Mouse (Mus musculus) CD4-positive, CD25-positive, alpha-beta regulatory T cell, adult 2 months (primary cell): ENCODE data around the gene 1500009C09Rik.

Experiments
- DNase-seq: peaks from one replicate; pipeline ENCODE4 v3.0.0-alpha.2; 2012; ENCODE audit warnings: low read depth, low spot score

1500009C09Rik gene

DNA sequence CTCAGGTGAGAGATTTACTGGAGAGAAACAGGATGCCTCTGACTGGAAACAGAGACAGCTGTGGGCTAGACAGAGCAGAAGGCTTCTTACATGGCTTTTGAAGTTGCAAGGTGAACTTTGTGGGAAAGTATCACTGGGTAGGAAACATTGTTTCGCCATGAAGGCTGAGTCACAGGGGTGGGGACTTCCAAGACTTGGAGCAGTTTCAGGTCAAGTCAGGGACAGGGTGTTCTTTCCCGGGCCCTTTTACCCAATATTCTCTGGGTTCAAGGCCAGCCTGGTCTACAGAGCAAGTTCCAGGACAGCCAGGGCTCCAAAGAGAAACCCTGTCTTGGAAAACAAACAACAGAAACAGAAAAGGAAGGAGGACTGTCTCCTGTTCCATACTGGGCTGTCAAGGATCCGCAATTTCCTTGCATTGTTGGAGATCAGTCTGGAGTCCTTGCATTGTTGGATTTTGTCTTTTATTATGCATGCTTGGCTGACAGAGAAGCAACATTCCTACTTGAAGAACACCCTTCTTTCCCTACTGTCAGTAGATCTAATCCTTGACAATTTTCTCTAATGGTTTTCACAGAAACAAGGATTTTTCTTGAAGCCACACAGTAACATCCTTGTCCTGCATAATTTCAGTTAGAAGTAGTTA is 4.9 kb upstream of the 1500009C09Rik start:
- DNase-seq: no peak

DNA sequence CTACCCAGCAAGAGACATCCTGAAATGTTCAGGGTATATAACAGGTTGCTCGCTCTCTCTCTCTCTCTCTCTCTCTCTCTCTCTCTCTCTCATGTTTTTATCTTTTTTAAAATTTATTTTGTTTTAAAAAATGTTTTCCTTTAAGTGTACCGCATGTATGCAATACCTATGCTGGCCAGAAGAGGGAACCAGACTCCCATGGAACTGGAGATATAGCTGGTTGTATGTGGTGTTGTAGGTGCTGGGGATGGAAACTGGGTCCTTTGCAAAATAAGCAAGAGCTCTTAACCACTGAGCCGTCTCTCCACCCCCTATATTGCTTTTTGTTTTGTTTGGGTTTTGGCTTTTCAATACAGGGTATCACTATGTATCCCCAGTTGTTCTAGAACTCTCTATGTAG is 618 bp upstream of the 1500009C09Rik start:
- peak; percentile 43 for DNase-seq

DNA sequence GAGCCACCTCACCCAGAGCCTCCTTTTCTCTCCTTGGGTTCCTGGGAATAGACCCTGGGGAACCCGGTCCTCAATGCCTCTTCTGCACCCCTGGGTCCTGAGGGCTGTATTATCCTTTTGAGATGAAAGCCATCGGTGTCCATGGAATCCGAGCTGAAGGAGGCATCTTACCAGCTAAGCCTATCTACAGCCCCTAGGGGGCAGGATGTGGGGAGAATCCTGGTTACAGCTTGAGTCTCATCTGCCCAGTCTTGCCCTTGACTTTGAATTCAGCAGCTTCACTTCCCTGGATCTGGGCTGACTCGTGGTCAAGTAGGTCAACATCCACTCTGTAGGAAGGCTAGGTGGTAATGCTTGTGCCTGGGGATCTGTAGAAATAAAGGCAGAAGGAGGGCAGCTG is 3.1 kb downstream of the 1500009C09Rik start:
- DNase-seq: no peak

DNA sequence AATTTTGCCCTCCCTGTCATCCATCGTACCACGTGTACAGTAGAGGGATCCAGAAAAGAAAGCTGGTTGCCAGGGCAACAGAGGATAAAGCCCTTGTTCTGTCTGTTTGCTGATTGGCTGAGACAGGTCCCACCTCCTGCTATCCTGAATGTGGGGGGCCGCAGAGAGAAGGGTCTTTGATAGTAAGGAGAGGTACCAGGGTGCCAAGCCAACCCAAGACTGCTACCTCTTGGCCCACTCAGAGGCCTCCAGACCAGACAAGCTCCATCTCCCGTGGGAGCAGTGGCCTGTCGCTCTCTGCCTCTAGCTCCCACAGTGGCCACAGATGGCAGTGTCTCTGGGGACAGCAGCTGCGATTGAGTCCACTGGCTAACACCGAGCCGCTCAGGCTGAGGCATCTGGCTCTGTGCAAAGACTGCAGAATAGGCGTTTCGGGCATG is 3.8 kb downstream of the 1500009C09Rik start:
- DNase-seq: no peak

DNA sequence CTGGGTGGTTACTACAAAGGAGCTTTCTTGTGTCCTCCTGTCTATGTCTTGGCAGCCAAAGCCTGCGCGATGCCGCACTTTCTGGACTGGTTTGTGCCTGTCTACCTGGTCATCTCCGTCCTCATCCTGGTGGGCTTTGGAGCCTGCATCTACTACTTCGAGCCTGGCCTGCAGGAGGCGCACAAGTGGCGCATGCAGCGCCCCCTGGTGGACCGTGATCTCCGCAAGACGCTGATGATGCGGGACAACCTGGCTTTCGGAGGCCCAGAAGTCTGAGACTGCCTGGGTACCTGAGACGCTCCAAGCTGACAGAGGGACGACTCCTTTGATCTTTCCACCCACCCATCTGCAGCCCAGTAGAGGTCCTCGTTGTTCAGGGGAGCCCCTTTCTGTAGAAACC is 7.3 kb downstream of the 1500009C09Rik start:
- DNase-seq: peak; percentile 85

DNA sequence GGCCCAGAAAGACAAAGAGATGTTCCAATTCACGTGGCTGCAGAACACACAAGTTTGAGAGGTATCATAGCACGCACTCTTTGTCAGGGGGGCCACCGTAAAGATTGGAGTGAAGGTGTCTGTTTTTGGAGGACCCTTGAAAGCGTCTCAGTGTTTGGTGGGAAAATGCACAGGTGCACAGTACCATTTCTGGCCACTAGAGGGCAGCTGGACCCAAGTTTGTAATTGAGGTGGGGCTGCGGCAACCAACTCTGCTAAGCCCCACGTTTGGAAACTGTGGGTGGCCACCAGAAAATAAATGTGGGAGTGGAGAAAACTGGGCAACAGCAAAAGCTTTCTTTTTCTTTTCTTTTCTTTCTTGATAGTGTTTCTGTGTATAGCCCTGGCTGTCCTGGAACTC is 14.2 kb downstream of the 1500009C09Rik start:
- peak; percentile 81 for DNase-seq

DNA sequence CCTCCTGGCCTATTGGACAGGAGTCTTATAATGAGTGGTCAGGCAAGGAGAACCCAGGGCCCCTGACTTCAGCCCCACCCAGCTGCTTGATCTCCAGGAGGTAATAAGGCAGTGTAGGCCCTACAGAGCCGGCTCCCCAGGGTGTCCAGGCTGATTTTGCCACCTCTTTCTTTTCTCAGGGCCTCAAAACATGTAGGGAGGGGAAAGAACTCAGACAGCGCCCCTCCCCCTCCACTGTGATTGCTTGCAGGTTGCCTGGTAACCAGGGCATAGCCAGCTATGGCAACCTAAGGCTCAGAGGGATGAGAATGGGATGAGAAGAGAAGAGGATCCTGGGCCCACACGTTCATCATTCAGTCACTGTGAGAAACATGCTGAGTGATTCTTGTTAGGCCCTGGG is 16.0 kb downstream of the 1500009C09Rik start:
- DNase-seq: no peak

DNA sequence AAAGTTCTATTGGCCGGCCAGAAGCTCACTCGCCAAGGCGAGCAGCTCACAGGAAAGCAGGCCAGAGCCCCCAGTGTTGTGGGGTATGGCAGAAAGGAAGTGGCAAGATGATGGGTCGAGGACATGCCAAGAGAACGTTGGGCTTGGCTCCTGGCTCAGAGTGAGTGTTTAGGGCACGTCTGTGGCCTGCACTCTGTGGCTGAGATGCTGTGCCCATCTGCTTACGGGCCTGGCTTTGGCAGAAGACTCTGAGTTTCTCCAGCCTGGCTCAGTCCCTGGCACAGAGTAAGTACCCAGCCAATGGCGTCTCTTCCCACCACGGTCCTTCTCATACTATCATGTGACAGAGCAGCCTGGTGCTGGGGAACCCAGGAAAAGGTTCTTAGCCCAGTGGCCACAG is 16.6 kb downstream of the 1500009C09Rik start:
- no peak for DNase-seq

DNA sequence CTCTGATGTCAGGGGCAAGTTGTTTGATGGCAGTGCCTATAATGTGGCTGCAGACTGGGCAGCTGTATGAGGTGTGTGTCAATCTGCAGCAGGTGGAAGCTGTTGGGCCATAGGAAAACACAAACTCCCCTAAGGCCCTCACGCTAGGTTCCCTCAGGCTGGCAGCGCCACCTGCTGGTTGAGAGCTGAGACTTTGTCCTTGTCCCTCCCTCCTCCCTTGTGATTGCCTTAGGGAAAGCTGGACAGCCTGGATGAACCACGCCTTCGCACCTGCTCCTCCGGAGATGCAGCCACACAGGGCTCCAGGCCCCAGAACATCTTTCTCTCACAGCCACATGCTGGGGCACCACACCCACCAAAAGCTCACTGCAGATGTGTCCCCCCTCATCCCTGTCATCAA is 19.0 kb downstream of the 1500009C09Rik start:
- DNase-seq: peak; percentile 76

DNA sequence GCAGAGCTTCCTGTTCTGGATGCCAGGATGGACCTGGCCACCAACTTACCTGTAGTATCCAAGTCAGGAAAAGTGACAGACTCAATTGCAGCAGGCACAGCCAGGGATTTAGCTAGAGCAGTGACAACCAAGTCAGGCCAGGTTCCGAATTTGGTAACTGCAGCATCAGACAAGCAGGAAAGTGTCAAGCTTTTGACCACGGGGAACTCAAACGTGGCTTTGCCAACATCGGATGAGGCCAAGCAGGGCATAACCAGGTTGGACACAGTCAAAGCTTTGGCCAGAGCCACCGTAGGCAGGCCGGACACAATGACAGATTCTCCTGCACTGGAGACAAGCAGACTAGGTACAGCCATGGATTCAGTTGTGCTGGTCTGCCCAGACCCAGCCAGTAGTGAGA is 20.1 kb downstream of the 1500009C09Rik start:
- no peak for DNase-seq

DNA sequence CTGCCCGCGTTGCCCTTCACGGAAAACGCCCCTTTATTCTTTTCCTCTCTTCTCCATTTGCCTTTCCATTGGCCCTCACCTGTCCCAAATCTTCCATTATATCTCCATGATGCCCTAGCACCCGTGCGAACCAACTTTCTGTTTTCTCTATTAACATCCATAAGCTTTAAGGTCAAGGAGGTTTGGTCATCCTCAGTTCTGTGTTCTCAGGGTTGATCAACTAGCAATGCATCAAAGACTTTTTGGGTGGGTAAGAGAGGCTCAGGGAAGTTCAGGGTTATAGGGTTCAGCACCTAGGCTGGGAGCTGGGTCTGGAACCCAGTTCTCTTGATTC is 22.4 kb downstream of the 1500009C09Rik start, which contains the start of gene Sept3:
Gene Sept3, plus strand, starts transcription at position 301 of the 334 bp plus-strand sequence.
- no peak for DNase-seq

DNA sequence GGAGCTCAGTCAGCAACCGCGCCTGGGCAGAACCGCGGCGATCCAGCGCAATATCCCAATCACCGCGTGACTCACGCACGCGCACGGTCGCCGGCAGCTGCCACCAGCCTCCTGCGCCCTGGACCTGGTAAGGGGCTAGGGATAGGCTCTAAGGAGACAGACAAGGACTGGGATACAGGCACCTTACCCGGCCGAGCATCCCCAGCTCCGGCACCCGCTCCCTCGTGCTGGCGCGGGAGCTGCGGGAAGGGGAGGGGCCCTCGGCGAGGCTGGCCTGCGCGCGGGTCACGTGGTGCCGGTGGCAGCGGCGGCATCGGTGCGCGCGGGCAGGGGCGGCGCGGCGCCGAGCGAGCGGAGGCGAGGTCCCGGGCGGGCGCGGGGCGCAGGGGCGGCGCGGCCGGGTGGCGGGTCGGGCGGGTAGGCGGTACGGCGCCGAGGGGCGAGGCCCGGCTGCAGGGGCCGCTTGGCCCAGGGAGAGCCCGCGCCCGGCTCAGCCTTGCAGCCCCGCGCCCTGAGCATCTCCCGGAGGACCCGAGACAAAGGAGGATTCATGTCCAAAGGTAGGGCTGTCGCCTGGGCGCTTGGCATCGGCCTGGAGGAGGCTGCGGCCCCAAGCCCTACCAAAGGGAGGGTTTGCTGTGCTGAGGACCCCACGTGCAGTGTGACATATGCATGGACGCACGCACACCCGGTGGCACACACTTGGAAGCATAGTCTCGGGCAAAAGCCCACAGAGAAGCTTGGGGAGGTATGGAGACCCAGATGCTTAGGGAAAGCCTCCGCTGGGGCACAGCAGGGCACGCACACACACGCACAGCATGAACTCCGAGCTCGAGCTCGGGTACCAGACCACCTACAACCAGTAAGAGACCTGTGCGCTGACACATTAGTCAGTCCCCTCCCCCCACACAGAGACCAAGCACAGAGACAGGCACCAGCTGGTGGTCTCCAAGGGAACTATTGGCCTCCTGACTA is 23.0 kb downstream of the 1500009C09Rik start:
- DNase-seq: peak; percentile 40

DNA sequence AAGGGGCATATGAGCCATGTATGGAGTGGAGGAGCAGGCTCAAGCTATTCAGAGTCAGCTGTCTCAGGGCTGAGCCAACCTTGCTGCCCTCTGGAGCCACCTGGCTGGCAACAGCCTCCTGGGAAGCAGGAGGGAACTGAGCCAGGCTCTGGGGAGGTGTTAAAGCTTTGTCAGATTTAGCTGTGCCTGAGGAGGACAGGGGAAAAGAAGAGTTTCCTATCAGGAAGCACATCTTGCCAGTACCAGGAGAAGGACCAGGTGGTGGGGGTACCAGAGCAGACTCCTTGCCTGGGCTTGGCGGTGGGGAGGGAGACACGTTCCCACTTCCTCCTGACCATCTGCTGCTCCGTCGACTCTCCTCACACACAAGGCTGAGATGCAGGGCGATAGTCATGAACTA is 25.4 kb downstream of the 1500009C09Rik start:
- no peak for DNase-seq

DNA sequence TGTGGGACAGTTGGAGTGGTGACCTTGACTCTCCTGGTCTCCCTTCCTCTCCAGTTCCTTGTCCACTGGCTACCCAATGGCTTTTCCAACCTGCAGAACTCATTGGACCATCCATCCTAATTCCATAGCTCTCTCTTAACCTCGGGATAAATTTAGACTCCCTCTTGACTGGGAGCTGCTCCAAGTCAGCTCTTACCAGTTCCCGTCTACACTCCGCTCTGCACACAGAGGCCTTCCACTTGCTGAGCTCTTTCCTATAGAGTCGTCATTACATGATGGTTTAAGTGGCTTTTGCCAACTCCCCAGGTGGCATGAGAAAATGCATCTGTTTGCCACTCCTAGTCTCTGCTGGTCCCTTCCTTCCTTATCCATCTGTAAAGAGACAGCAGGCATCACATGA is 28.4 kb downstream of the 1500009C09Rik start:
- no peak for DNase-seq

DNA sequence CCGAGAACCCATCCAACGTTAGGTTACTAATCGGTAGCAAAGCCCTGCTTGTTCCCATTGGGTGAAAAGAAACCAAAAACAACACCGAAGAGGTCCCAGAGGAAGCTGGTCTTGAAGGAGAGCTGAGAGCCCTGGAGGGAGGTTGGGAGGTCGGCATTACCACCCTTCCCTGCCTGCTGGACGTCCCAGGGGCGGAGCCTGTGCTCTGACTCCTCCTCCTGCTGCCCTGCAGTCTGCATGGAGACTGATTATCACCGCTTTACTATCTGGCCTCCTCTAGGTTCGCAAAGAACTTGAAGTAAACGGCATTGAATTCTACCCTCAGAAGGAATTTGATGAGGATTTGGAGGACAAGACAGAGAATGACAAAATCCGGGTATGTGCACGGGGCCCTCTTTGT is 34.0 kb downstream of the 1500009C09Rik start:
- DNase-seq: no peak

DNA sequence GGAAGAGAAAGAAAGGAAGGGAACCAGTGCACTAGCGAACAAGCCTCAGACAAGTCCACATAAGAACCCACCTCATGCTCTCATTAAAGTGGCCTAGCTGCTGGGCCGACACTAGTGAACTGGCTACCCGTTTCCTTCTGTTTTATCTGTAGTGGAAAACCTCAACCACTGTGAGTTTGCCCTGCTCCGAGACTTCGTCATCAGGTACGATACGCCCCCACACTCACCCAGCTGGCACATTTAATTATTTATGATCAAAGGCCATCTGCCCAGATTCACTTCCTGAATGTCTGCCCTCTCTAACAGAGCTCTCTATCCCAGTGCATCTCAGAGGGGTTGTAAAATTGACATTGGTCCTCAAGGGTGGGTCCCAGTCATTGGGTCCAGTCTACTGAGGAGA is 38.1 kb downstream of the 1500009C09Rik start:
- peak; percentile 64 for DNase-seq

DNA sequence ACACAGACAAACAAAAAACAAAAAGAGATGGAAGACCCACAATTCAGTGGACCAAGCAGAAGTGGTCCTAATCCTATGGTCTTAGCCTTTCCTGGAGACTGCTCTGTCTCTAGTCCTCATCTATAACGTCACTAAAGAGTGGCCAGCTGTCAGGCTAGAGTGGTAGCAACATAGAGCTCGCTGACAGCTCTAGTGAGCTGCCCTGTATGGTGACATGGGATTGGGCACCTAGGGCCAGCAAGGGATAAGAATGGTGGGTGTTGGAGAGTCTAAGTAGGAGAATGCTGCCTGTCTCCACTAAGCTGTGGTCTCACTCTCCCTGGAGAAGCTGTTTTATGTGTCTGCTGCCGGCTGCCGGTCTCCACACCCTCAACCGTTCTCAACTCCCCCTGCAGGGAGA is 40.7 kb downstream of the 1500009C09Rik start:
- DNase-seq: no peak

DNA sequence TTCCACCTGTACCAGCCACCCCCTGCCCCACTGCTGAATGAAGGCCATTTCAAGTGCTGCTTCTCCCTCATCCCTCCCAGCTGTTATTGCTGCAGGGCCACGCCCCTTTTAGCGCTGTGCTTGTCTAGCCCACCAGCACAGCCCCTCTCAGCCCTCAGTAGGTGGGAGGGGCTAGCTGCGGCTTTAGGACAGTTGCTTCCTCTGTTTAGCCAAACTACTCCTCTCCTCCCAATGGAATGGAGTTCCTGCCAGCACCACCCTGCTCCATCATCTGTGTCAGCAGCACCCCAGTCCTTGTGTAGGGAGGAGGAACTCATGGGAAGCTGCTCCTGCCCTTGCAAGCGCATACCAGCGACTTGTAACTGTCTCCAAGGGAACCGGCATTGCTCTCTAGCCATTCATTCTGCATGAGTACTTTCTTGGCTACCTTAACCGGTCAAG is 41.1 kb downstream of the 1500009C09Rik start:
- DNase-seq: no peak

DNA sequence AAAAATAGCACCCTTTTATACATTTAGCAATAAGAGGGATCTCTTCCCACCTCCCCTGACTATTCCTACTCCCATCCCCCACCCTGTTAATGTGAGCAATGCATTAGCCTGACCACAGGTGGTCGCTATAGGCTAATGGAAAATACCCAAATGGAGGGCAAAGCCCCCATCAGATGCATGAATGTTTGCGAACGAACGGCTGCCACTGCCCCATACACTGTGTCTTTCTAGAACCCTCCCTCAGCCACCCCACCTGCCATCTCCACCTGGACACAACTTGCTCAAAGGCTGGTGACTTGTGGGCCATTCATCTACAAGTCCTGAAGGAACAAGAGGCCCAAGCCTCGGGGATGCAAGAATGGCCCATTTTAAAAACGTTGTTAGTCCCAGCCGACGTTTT is 41.9 kb downstream of the 1500009C09Rik start:
- peak; percentile 26 for DNase-seq

DNA sequence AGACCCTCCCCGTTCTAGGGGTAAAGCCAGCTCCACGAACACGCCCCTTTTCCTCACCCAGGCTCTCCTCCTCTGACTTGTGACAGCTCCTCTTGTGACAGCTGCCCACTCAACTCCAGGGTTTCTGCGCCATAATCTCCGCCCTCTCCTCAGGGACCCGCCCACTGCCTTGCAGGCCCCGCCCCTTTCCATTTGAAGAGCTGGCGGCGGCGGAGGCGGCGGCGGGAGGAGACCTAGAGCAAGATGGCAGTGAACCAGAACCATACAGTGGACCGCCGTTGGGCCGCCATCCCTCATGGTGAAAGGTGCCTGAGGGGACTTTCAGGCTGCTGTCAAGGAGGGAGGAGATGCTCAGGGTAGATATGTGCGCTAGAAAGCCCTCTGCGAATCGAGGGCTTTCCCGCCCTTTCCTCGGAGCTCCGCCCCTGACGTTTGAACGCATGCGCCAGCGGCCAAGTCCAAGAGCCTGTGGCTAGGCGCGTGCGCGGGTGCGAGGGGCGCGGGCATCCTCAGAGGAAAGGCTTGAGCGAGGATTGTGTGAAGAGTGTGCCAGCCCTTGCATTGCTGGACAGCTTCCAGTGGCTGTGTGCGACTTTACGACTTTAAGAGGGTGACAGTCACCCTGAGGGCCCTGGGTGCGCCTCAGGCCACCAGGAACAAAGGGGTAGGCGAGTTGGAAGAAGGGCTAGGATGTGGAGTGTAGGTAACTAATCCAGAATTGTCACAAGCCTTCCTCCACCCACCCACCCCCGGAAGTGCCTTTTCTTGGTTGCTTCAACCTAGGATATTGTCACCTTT is 46.8 kb downstream of the 1500009C09Rik start, which contains the start of gene Wbp2nl:
Gene Wbp2nl, plus strand, starts transcription at position 191 of the 798 bp plus-strand sequence.
- peak; percentile 20 for DNase-seq

DNA sequence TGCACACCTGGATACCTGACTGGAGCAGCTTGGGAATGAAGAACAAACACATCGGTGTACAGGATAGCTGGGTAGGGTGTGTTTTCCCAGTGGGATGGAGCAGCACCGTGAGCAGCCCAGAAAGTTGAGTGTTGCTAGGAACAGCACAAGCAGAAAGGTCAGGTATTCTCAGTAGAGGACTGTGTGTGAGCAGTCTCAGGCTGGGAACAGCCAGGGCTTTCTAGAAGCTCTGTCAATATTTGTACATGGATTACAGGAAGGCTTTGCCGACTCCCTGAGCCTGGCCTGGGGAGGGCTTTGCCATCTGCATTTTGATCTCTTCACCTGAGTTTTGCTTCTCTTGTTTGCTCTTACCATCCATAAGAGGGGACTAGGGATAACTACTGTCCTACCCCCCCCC is 54.9 kb downstream of the 1500009C09Rik start:
- DNase-seq: no peak

DNA sequence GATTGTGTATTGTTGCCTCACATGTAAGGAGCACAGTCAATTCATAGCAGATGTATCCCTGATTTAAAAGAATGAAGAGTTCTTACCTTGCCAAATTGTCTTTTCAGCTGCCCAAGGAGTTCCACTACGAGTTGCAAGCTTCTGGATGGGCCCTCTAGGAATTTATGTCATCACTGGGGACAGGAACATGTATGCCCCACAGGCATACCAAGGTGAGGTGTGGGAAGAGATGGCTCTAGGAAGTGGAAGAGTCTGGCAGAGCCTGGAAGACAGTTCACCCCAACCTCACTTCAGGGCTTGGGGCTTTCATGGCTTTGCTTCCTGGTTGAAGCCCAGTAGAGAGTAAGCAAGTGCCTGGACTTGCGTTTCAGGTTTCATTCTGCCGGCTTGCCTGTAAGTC is 56.2 kb downstream of the 1500009C09Rik start:
- no peak for DNase-seq
